ENCODE assay signal across 26 mouse cellular contexts in genomic region chr2:163051691-163052090, GRCm38 (mm10). TPM values are rescaled to one million over a fixed set of nuclear protein-coding genes. Genes with fewer than 3 reads are reported as not detected.
DNase-seq lines count a peak whose midpoint lies in the region; ATAC-seq and TF ChIP-seq lines count a peak whose summit lies in the region.
"Had no signal": no experiment of that assay in that cellular context is flagged by ENCODE, and none has a peak within 500 bp of the region (broad histone marks: within the 10 kb centered on the region; RNA-seq: fewer than 3 reads in every experiment).

No protein-coding gene starts in this region.

- H3K79me2 ChIP-seq in heart, adult 2 months (replicated peaks; ENCODE audit: control insufficient read depth, insufficient read depth, low read length): no peaks in the 10 kb centered on the region

- H3K9me3 ChIP-seq in ES-E14 (ENCODE audit: control insufficient read depth, insufficient read depth, low read depth, low read length): no peaks in the 10 kb centered on the region
- H3K9me3 ChIP-seq in stomach, postnatal 0 days (ENCODE audit: control insufficient read depth, low read length): no peaks in the 10 kb centered on the region
- H3K9me3 ChIP-seq: embryonic facial prominence, embryonic 15.5 days; forebrain, embryonic 10.5 days; heart, embryonic 12.5 days; hindbrain, embryonic 15.5 days had no signal

- H3K27me3 ChIP-seq in heart, adult 2 months (ENCODE audit: control insufficient read depth, insufficient read depth, low read length): no peaks in the 10 kb centered on the region
- no peaks in the 10 kb centered on the region for H3K27me3 ChIP-seq in stomach, postnatal 0 days (ENCODE audit: control insufficient read depth, insufficient read depth, low read length)
- H3K27me3 ChIP-seq: embryonic facial prominence, embryonic 15.5 days; heart, embryonic 12.5 days had no signal

- H3K4me1 ChIP-seq in heart, adult 2 months (ENCODE audit: control insufficient read depth, insufficient read depth, low read length): no peaks in the 10 kb centered on the region
- no peaks in the 10 kb centered on the region for H3K4me1 ChIP-seq in lung, adult 2 months (ENCODE audit: control insufficient read depth, insufficient read depth, low read length)
- H3K4me1 ChIP-seq in ES-E14 (ENCODE audit: control insufficient read depth in 2 of 2, insufficient read depth in 2 of 2, low read length in 2 of 2, poor library complexity in 1 of 2): peaks cover 5 to 11% of the 10 kb centered on the region in 2 experiments
- H3K4me1 ChIP-seq in stomach, postnatal 0 days (replicated peaks; ENCODE audit: control insufficient read depth, insufficient read depth): peaks cover 4% of the 10 kb centered on the region

- WGBS in heart, adult 2 months: 81% methylated on average over 1 of the region's 1 CpGs
- WGBS in lung, adult 2 months: 50% methylated on average over 1 of the region's 1 CpGs
- 50% methylated on average over 1 of the region's 1 CpGs for WGBS in stomach, postnatal 0 days

- peak; percentile 73 for DNase-seq in heart, adult 11 months
- DNase-seq in heart, adult 2 months: no peak
- peak; percentile 32 for DNase-seq in lung, postnatal 36 days
- DNase-seq in lung, adult 2 months: no peak
- DNase-seq in ES-E14 (ENCODE audit: low read depth, low spot score): peak; percentile 73
- peak; percentile 57 for DNase-seq in stomach, postnatal 0 days (ENCODE audit: low spot score)
- DNase-seq in gastrocnemius, adult 8-10 months (ENCODE audit: low spot score in 2 of 2): no peak
- DNase-seq in layer of hippocampus, adult 9-10 months (ENCODE audit: low spot score): no peak
- DNase-seq: adrenal gland, adult 8-10 months; adrenal gland, postnatal 36 days; cerebellum, adult 2 months; cerebellum, postnatal 10 days; embryo, embryonic 11 days; gastrocnemius, adult 2 months; gastrocnemius, postnatal 36 days; heart, adult 18-20 months had no signal

- intact Hi-C loops in heart, adult 2 months (cut with DNase I): no loop called here

- peak; percentile 55 for ATAC-seq in stomach, postnatal 0 days (ENCODE audit: low FRiP score, low TSS enrichment)
- ATAC-seq: forebrain, embryonic 14.5 days had no signal

- H3K9ac ChIP-seq in heart, adult 2 months (ENCODE audit: low read depth, low read length): no peak overlapping the region
- H3K9ac ChIP-seq in ES-E14 (ENCODE audit: insufficient read depth, low read depth, low read length, poor library complexity, severe bottlenecking): peak overlapping the region; percentile 58
- H3K9ac ChIP-seq in stomach, postnatal 0 days (ENCODE audit: low read length): no peak overlapping the region
- H3K9ac ChIP-seq: embryonic facial prominence, embryonic 15.5 days; heart, embryonic 12.5 days; hindbrain, embryonic 15.5 days had no signal

- TF ChIP-seq POLR2A in heart, adult 2 months (IDR thresholded peaks at IDR 0.05; ENCODE audit: insufficient read depth, low read depth, low read length): no peak
- TF ChIP-seq POLR2A in lung, adult 2 months (IDR thresholded peaks at IDR 0.05; ENCODE audit: borderline replicate concordance, extremely low read depth, low read depth, low read length): no peak

- in situ Hi-C loops in ES-E14 (cut with MboI; ENCODE audit: low sequenced_read_pairs in 2 of 2, unreplicated experiment in 2 of 2): no loop called here

- TF ChIP-seq EP300 in heart, adult 2 months (IDR thresholded peaks at IDR 0.05; ENCODE audit: insufficient read depth, low read depth, low read length): no peak
- no peak for TF ChIP-seq EP300 in stomach, postnatal 0 days (optimal IDR thresholded peaks at IDR 0.05)

- no peak for TF ChIP-seq CTCF in heart, adult 2 months (IDR thresholded peaks at IDR 0.05)
- TF ChIP-seq CTCF in lung, adult 2 months (IDR thresholded peaks at IDR 0.05; ENCODE audit: insufficient read depth, low read length): no peak
- TF ChIP-seq CTCF in stomach, postnatal 0 days (IDR thresholded peaks at IDR 0.05; ENCODE audit: low read depth): no peak

- no peak overlapping the region for H3K27ac ChIP-seq in heart, adult 2 months
- H3K27ac ChIP-seq in ES-E14 (ENCODE audit: insufficient read depth, low read depth, low read length, poor library complexity, severe bottlenecking): peak overlapping the region; percentile 96
- no peak overlapping the region for H3K27ac ChIP-seq in stomach, postnatal 0 days (replicated peaks)
- H3K27ac ChIP-seq: embryonic facial prominence, embryonic 15.5 days; forebrain, embryonic 10.5 days; gastrocnemius, adult 2 months; hindbrain, embryonic 15.5 days had no signal

- no peak overlapping the region for H3K4me3 ChIP-seq in heart, adult 2 months
- H3K4me3 ChIP-seq in lung, adult 2 months (replicated peaks; ENCODE audit: extremely low read depth, low read depth, low read length): no peak overlapping the region
- peak overlapping the region; percentile 30 to 48 for H3K4me3 ChIP-seq in ES-E14 (ENCODE audit: insufficient read depth in 1 of 2, low read depth in 1 of 2, low read length in 2 of 2, poor library complexity in 1 of 2, severe bottlenecking in 1 of 2)
- H3K4me3 ChIP-seq in stomach, postnatal 0 days (ENCODE audit: low read depth, low read length): no peak overlapping the region
- H3K4me3 ChIP-seq: embryonic facial prominence, embryonic 15.5 days; erythroblast, embryonic 14.5 days; forebrain, embryonic 10.5 days; gastrocnemius, adult 2 months; heart, embryonic 12.5 days; hindbrain, embryonic 15.5 days had no signal

- no peaks in the 10 kb centered on the region for H3K36me3 ChIP-seq in heart, adult 2 months (ENCODE audit: control insufficient read depth, insufficient read depth, low read length)
- H3K36me3 ChIP-seq in ES-E14 (ENCODE audit: control insufficient read depth, insufficient read depth, low read length, poor library complexity, severe bottlenecking): peaks cover 10% of the 10 kb centered on the region
- H3K36me3 ChIP-seq in stomach, postnatal 0 days (ENCODE audit: control insufficient read depth, insufficient read depth, low read length): no peaks in the 10 kb centered on the region

- H3K4me2 ChIP-seq in stomach, postnatal 0 days (replicated peaks; ENCODE audit: low read depth): no peak overlapping the region
- H3K4me2 ChIP-seq: embryonic facial prominence, embryonic 15.5 days; heart, embryonic 12.5 days; hindbrain, embryonic 15.5 days had no signal

TF ChIP-seq in ES-E14, 5 proteins besides CTCF, POLR2A, EP300 and RAD21:
- TF ChIP-seq HCFC1 (IDR thresholded peaks at IDR 0.05; ENCODE audit: borderline replicate concordance, insufficient read depth, low read length): no peak
- TF ChIP-seq ZC3H11A (IDR thresholded peaks at IDR 0.05; ENCODE audit: borderline replicate concordance, low read depth, low read length): no peak
- TF ChIP-seq ZNF384 (IDR thresholded peaks at IDR 0.05; ENCODE audit: low read depth, low read length): no peak
- TF ChIP-seq CHD2 (IDR thresholded peaks at IDR 0.05; ENCODE audit: low read depth, low read length): no peak
- no peak for TF ChIP-seq MAFK (IDR thresholded peaks at IDR 0.05; ENCODE audit: insufficient read depth, low read depth, low read length)

RNA-seq across cellular contexts. Expression of gene Mybl2, which starts 2.8 kb away (rescaled TPM):
- total RNA-seq in heart, adult 2 months (2021): under 1 TPM; 0.16 to 0.41 TPM
- polyA plus RNA-seq in heart, adult 2 months (2012; rRNA removed): 0.18 and 0.56 TPM in 2 replicates
- 1.5 and 1.8 TPM in 2 replicates for polyA plus RNA-seq in lung, adult 2 months (2012; rRNA removed)
- 281 and 391 TPM in 2 replicates for total RNA-seq in ES-E14 (2012; rRNA removed)
- polyA plus RNA-seq in stomach, postnatal 0 days (2015; fragmentation: Nextera tagmentation; extraction: Ambion mirVana): 5.3 and 5.4 TPM in 2 replicates
- under 1 TPM in 3 of 4 experiments, not detected in 1; 0.27 to 0.53 (median 0.48) TPM for total RNA-seq in gastrocnemius, adult 8-10 months (2022)
- total RNA-seq: gastrocnemius, adult 2 months had no signal

RNA-seq across cellular contexts. Expression of gene Ift52, which starts 34.5 kb away (rescaled TPM):
- 10 to 100 TPM; 19.5 to 22.1 TPM for total RNA-seq in heart, adult 2 months (2021)
- polyA plus RNA-seq in heart, adult 2 months (2012; rRNA removed): 16.5 and 22.2 TPM in 2 replicates
- 17.9 and 25.4 TPM in 2 replicates for polyA plus RNA-seq in lung, adult 2 months (2012; rRNA removed)
- 15.5 and 17.2 TPM in 2 replicates for total RNA-seq in ES-E14 (2012; rRNA removed)
- 32.3 and 34.3 TPM in 2 replicates for polyA plus RNA-seq in stomach, postnatal 0 days (2015; fragmentation: Nextera tagmentation; extraction: Ambion mirVana)
- total RNA-seq in gastrocnemius, adult 8-10 months (2022): 10 to 100 TPM; 16.3 to 17.8 (median 17.7) TPM

RNA-seq across cellular contexts. Expression of gene Gtsf1l, which starts 36.0 kb away (rescaled TPM):
- total RNA-seq in heart, adult 2 months (2021): not detected
- 0.68 TPM in 1 of 2 replicates, not detected in the other for polyA plus RNA-seq in heart, adult 2 months (2012; rRNA removed)
- 0.29 TPM in 1 of 2 replicates, not detected in the other for polyA plus RNA-seq in lung, adult 2 months (2012; rRNA removed)
- 25.7 and 30.8 TPM in 2 replicates for total RNA-seq in ES-E14 (2012; rRNA removed)
- polyA plus RNA-seq in stomach, postnatal 0 days (2015; fragmentation: Nextera tagmentation; extraction: Ambion mirVana): 0.16 TPM in 1 of 2 replicates, not detected in the other
- total RNA-seq in gastrocnemius, adult 8-10 months (2022): not detected
- total RNA-seq: adrenal gland, adult 8-10 months; adrenal gland, postnatal 36 days; gastrocnemius, adult 2 months; gastrocnemius, postnatal 36 days; heart, adult 18-20 months; heart, postnatal 25 days; MEL had no signal
- polyA plus RNA-seq: cerebellum, adult 2 months; embryonic facial prominence, embryonic 11.5 days; erythroblast, embryonic 14.5 days; forebrain, embryonic 10.5 days; heart, embryonic 12.5 days; heart, embryonic 16.5 days; hindbrain, embryonic 15.5 days had no signal

Comparison
In these comparisons a context has a peak if more than half of its experiments do, and no peak if none do; other contexts are left out.
1. DNase-seq: peak in heart, adult 11 months (single experiment), lung, postnatal 36 days (single experiment), ES-E14 (single experiment) and stomach, postnatal 0 days (single experiment); none in heart, adult 2 months (0 of 2), lung, adult 2 months (single experiment), gastrocnemius, adult 8-10 months (0 of 2) and layer of hippocampus, adult 9-10 months (single experiment).
2. H3K4me3 ChIP-seq: peak in ES-E14 (2 of 2); none in heart, adult 2 months (single experiment), lung, adult 2 months (single experiment) and stomach, postnatal 0 days (single experiment).
3. RNA of gene Mybl2, which starts 2.8 kb away (total RNA-seq): 281 to 391 TPM in ES-E14; 0.27 to 0.53 TPM in gastrocnemius, adult 8-10 months and 0.16 to 0.41 TPM in heart, adult 2 months; every median in the first group is over 100 times any median in the second.
4. RNA of gene Gtsf1l, which starts 36.0 kb away (total RNA-seq): 25.7 to 30.8 TPM in ES-E14; not detected in heart, adult 2 months and not detected in gastrocnemius, adult 8-10 months; every median in the first group is over 10 times any median in the second.